Mouse (Mus musculus) heart, embryonic 15.5 days (tissue): ENCODE measurements around the gene Rc3h2. TPM values are rescaled to one million over a fixed set of nuclear protein-coding genes. Genes with fewer than 3 reads are reported as not detected.

ENCODE experiments used
- ATAC-seq: fragments of 200-750 bp; cut with Nextera tagmentation; replicated peaks from 2 replicates; pipeline ENCODE4 v1.8.0; 2017; ENCODE audit warnings: low read depth, moderate TSS enrichment; ENCODE audit not compliant: insufficient number of reproducible peaks, insufficient read depth, low FRiP score
- H3K27ac ChIP-seq: fragments of 300-500 bp; sonication (generic); 2 replicates; pipeline ENCODE4 v1.5.1; 2015; ENCODE audit warnings: mild to moderate bottlenecking, inconsistent platforms
- H3K27me3 ChIP-seq: fragments of 300-500 bp; sonication (generic); 2 replicates; pipeline ENCODE4 v1.6.1; 2015; ENCODE audit warnings: inconsistent platforms
- H3K36me3 ChIP-seq: fragments of 300-500 bp; sonication (generic); 2 replicates; pipeline ENCODE4 v1.6.1; 2015; ENCODE audit warnings: mild to moderate bottlenecking, inconsistent platforms
- H3K4me1 ChIP-seq: fragments of 300-500 bp; sonication (generic); replicated peaks from 2 replicates; pipeline ENCODE4 v1.6.1; 2015; ENCODE audit warnings: inconsistent platforms
- H3K4me2 ChIP-seq: fragments of 300-500 bp; sonication (generic); 2 replicates; pipeline ENCODE4 v1.6.1; 2015; ENCODE audit warnings: inconsistent platforms, mild to moderate bottlenecking, moderate library complexity
- H3K4me3 ChIP-seq: fragments of 300-500 bp; sonication (generic); 2 replicates; pipeline ENCODE4 v1.5.1; 2015; ENCODE audit warnings: mild to moderate bottlenecking, inconsistent platforms
- H3K9ac ChIP-seq: fragments of 300-500 bp; sonication (generic); 2 replicates; pipeline ENCODE4 v1.6.1; 2015; ENCODE audit warnings: mild to moderate bottlenecking, inconsistent platforms
- H3K9me3 ChIP-seq: fragments of 300-500 bp; sonication (generic); replicated peaks from 2 replicates; pipeline ENCODE4 v1.6.1; 2016; ENCODE audit warnings: inconsistent platforms
- WGBS: fragments of 180-500 bp; shearing (Covaris S2); methylation state at CpG from one replicate; pipeline ENCODE4 v1.1.7; 2015; ENCODE audit warnings: mixed read lengths; 5-methylcytosine and 5-hydroxymethylcytosine counted together
- polyA plus RNA-seq: library from polyadenylated mRNA; unstranded; fragments of >200 nt; fragmentation: Nextera tagmentation; extraction: Ambion mirVana; gene quantifications from 2 replicates; pipeline ENCODE4 v1.2.1, GENCODE M21; 2015

The Rc3h2 gene
- polyA plus RNA-seq, 1 experiment from 2014 or later = 9.2 TPM

DNA sequence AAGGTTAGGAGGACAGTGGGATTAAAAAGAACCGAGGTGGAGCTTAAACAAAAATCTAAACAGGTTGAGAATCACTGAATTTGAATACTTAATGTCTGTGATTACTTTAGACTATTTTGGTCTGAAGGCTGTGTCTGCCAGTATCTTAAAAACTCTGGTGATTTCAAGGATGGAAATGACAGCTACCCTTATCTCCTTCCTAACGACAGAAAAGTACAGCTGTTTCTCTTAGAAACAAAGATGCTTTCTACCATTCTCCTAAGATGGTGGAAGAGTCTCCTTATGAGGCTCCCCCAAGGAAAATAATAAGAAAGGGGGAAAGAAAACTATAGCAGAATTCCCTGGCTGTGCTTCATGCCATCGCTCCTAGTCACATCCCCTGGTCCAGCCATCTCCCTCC is 800 bp downstream of the Rc3h2 start:
- ATAC-seq = no peak
- Histone ChIP-seq H3K27me3 (no peaks in the 10 kb centered on the region), H3K36me3 (no peaks in the 10 kb centered on the region), H3K4me2 (peak overlapping the region; percentile 79), H3K4me3 (peak overlapping the region; percentile 97), H3K27ac (peak overlapping the region; percentile 95), H3K9me3 (no peaks in the 10 kb centered on the region), H3K9ac (peak overlapping the region; percentile 97), H3K4me1 (peaks cover 9% of the 10 kb centered on the region; the same call in 1 of the 2 replicates)
- WGBS = 11% methylated on average over 3 of the region's 3 CpGs

DNA sequence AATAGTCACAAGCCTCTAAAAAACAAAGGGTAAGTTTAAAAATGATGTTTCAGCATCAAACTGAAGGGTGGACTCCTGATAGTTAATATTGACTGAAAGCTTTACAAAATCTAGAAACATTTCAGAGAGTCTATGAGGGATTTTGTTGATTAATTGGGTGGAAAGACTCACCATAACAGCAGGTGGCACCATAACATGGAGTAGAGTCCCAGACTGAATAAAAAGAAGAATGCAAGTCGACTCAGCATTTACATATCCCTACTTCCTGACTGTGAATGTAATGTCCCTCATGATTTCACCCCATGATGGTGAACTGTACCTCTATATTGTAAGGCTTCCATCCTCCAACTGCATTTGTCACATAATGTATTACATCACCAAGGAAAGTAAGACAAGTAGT is 27.2 kb downstream of the Rc3h2 start:
- no peak for ATAC-seq
- Histone ChIP-seq H3K9me3 (no peaks in the 10 kb centered on the region), H3K36me3 (peaks cover 32% of the 10 kb centered on the region)

DNA sequence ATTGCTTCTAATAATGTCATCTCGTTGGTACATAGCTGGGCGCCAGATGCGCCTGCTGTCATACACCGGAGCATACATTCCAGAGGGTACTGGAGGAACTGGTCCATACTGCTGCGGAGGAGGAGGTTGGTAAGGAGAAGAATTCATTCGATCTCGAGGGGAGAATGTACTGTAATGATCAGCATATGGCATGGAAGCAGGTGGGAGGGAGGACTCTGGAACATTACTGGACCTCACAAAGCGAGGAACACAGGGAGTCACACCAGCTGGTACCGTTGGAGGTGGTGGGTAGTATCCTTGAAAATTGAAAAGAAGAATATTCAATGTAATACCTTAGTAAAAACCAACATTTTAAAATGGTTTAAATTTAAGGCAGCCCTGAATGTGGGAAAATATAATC is 39.8 kb downstream of the Rc3h2 start:
- Histone ChIP-seq H3K4me3 (no peak overlapping the region), H3K27me3 (no peaks in the 10 kb centered on the region), H3K27ac (no peak overlapping the region), H3K4me1 (no peaks in the 10 kb centered on the region), H3K9ac (no peak overlapping the region), H3K36me3 (peaks cover 34% of the 10 kb centered on the region), H3K4me2 (no peak overlapping the region), H3K9me3 (no peaks in the 10 kb centered on the region)
- no peak for ATAC-seq
- 93% methylated on average over 9 of the region's 9 CpGs for WGBS

More for the DNA sequence above, 27.2 kb downstream of the Rc3h2 start:
- Histone ChIP-seq H3K27me3 (no peaks in the 10 kb centered on the region), H3K4me3 (no peak overlapping the region), H3K9ac (no peak overlapping the region), H3K27ac (no peak overlapping the region), H3K4me2 (no peak overlapping the region), H3K4me1 (no peaks in the 10 kb centered on the region)
- 48% methylated on average over 1 of the region's 1 CpGs for WGBS

DNA sequence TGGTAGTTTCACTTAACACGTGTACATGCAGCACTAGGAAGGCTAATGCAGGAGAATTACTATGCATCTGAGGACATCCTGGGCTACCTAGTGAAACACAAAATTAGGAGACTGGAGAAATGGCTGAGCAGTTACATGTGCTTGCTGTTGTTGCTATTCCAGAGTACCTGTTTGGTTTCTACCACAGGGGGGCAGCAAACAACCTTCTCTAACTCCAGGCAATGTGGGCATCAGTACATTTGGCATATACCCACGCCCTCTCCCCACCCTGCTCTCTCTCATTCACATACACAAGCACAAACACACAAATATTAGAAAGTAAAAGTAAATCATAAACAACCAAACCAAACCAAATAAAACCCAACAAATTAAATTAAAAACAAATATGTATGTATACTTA is 42.5 kb downstream of the Rc3h2 start:
- Histone ChIP-seq H3K27ac (no peak overlapping the region), H3K4me1 (no peaks in the 10 kb centered on the region), H3K4me2 (no peak overlapping the region), H3K9ac (no peak overlapping the region), H3K36me3 (peaks cover 45% of the 10 kb centered on the region), H3K27me3 (no peaks in the 10 kb centered on the region), H3K4me3 (no peak overlapping the region), H3K9me3 (no peaks in the 10 kb centered on the region)
- WGBS = 58% methylated on average over 2 of the region's 2 CpGs
- no peak for ATAC-seq

- Histone ChIP-seq H3K27me3 (no peaks in the 10 kb centered on the region), H3K4me3 (no peak overlapping the region), H3K4me1 (no peaks in the 10 kb centered on the region), H3K27ac (no peak overlapping the region), H3K36me3 (peaks cover 42% of the 10 kb centered on the region), H3K9ac (no peak overlapping the region), H3K9me3 (no peaks in the 10 kb centered on the region), H3K4me2 (no peak overlapping the region)
- no peak for ATAC-seq
- 88% methylated on average over 1 of the region's 1 CpGs for WGBS
Observed at GRCm38 (mm10) chr2:37376018-37376417, 46.7 kb downstream of the Rc3h2 start.

- 80% methylated on average over 2 of the region's 2 CpGs for WGBS
- H3K9ac ChIP-seq = no peak overlapping the region
- no peaks in the 10 kb centered on the region for H3K9me3 ChIP-seq
- H3K4me2 ChIP-seq = no peak overlapping the region
- ATAC-seq = no peak
- H3K4me3 ChIP-seq = no peak overlapping the region
- H3K27ac ChIP-seq = no peak overlapping the region
- peaks cover 23% of the 10 kb centered on the region for H3K36me3 ChIP-seq
- no peaks in the 10 kb centered on the region for H3K27me3 ChIP-seq
- no peaks in the 10 kb centered on the region for H3K4me1 ChIP-seq
Observed at GRCm38 (mm10) chr2:37370651-37371050, 52.1 kb downstream of the Rc3h2 start.

- no peak for ATAC-seq
- Histone ChIP-seq H3K27me3 (no peaks in the 10 kb centered on the region), H3K4me1 (peaks cover 10% of the 10 kb centered on the region), H3K36me3 (peaks cover 19% of the 10 kb centered on the region), H3K4me3 (no peak overlapping the region), H3K9me3 (no peaks in the 10 kb centered on the region), H3K4me2 (peak overlapping the region; percentile 79), H3K9ac (no peak overlapping the region), H3K27ac (no peak overlapping the region)
- 87% methylated on average over 2 of the region's 2 CpGs for WGBS
Observed at GRCm38 (mm10) chr2:37359908-37360307, 62.8 kb downstream of the Rc3h2 start.

DNA sequence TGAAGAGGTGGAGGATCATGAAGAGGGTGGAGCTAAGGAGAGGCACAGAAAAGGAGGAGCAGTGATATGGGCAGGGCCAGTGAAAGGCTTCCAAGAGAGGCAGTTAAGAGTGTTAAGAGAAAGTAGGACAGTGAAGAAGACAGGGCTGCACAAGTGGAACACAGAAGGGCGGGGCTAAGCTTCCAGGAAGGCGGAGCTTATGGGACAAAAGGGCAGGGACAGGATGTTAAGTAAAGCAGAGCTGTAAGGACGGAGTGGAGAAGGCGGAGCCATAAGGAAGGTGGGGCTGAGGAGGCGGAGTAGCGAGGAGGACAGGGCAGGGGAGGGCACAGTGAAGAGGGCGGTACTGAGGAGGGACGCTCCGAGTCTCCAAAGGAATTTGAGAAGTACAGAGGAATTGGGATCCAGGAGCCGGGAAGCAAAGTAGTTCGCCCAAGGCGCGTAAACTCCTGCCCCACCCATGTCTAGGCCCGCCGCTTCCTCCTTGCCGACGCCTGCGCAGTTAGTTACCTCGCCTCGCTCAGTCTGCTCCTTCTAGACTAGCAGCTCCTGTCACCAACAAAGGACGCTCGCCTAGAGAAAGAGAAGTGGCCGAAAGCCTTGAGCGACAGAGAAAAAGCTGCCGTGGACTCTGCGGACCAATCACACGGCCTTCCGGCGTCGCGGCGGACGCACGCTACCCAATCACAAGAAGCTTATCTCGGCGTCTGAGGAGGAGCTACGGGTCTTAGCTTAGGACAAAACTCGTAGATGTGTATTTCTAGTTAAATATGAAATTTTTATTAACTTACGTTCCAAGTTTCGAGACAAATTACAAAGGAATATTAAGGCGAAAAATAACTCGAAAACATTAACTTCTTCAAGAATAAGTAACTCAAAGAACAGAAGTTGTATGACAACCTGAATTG is 63.8 kb downstream of the Rc3h2 start, which contains the start of gene Pdcl:
TSS of gene Pdcl (minus strand) at position 700 of the 908 bp plus-strand sequence.
- no peaks in the 10 kb centered on the region for H3K27me3 ChIP-seq
- H3K36me3 ChIP-seq = peaks cover 28% of the 10 kb centered on the region
- peaks cover 10% of the 10 kb centered on the region for H3K4me1 ChIP-seq
- peak within 1 kb of the TSS; percentile 82 for H3K9ac ChIP-seq
- under 1% methylated on average over 42 of the region's 42 CpGs for WGBS
- H3K4me3 ChIP-seq = peak within 1 kb of the TSS; percentile 96
- peak within 1 kb of the TSS; percentile 79 for H3K4me2 ChIP-seq
- ATAC-seq = peak; percentile 99
- H3K27ac ChIP-seq = peak within 1 kb of the TSS; percentile 100
- no peaks in the 10 kb centered on the region for H3K9me3 ChIP-seq

DNA sequence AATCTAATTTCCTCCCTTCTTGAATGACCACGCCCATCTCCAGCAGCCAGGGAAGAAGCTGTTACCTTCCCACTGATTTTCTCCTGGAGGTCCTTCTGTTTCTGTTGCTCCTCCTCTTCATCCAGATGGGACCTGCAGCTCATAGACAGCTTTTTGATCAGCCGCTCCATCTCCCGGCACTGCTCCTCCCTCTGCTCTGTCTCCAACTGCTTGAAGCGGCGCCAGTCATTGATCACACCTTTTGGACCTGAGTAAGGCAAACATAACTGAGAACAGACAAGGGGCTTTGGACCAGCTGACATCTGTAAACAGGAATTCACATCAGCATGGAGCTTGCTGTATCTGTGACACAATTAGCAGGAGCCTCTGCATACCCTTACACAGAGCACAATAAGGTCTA is 67.1 kb downstream of the Rc3h2 start:
- Histone ChIP-seq H3K9ac (no peak overlapping the region), H3K4me3 (no peak overlapping the region), H3K27me3 (no peaks in the 10 kb centered on the region), H3K9me3 (no peaks in the 10 kb centered on the region), H3K36me3 (peaks cover 56% of the 10 kb centered on the region), H3K27ac (no peak overlapping the region), H3K4me1 (peaks cover 10% of the 10 kb centered on the region), H3K4me2 (no peak overlapping the region)
- 88% methylated on average over 5 of the region's 5 CpGs for WGBS
- no peak for ATAC-seq

DNA sequence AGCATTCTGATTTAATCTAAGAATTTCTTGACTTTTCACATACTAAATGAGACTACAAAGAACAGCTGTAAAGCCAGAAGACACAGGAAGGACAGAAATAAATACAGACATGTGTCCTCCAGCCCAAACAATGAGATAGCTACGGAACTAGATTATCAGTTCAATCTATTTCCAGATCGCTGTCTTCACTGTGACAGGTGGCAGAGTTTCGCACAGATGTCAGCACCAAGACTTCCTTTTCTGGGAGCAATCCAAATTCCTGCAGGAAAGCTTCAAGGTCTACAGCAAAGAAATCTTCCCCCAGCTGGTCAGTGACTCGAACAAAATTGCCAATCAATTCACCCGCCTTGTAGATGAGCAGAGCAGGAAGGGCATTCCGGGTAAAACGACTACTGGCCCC is 71.0 kb downstream of the Rc3h2 start:
- WGBS = 79% methylated on average over 7 of the region's 7 CpGs
- Histone ChIP-seq H3K27ac (no peak overlapping the region), H3K4me1 (no peaks in the 10 kb centered on the region), H3K4me2 (no peak overlapping the region), H3K4me3 (no peak overlapping the region), H3K9me3 (no peaks in the 10 kb centered on the region), H3K36me3 (peaks cover 60% of the 10 kb centered on the region), H3K27me3 (no peaks in the 10 kb centered on the region), H3K9ac (no peak overlapping the region)
- no peak for ATAC-seq

DNA sequence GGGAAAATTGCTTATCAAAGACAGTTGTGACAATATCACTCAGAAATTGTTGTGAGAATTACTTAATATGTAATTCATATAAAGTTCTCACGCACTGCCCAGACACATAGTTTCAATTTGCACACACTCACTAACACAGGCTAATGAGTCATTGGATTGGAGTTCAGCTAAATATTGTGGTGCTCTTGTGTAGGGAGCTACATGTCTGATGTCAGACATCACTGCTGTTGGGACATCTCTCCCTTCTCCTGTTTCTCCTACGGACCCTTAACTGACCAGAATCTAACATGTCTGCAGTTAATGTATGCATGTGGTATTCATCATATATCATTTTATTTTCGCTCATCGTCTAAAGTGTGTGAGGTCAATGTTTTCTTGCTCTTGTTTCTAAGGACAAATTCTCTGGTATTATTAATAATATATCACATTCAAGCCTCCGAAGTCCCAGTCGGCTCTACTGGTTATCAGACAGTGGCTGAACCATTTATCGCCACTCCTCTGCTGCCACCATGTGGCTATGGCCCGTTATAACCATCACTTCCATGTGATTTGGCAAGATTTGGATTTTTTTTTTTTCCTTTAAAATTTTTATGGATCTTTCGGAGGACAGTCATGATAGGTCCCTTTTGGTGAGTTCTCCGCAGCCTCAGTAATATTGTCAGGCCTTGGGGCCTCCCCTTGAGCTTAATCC is 84.1 kb downstream of the Rc3h2 start:
- no peak overlapping the region for H3K4me3 ChIP-seq
- no peaks in the 10 kb centered on the region for H3K9me3 ChIP-seq
- no peak overlapping the region for H3K9ac ChIP-seq
- no peaks in the 10 kb centered on the region for H3K36me3 ChIP-seq
- no peak overlapping the region for H3K27ac ChIP-seq
- H3K4me1 ChIP-seq = no peaks in the 10 kb centered on the region
- no peak overlapping the region for H3K4me2 ChIP-seq
- 50% methylated on average over 10 of the region's 10 CpGs for whole genome bisulfite sequencing
- no peak for ATAC-seq
- no peaks in the 10 kb centered on the region for H3K27me3 ChIP-seq
